Mouse (Mus musculus) lung, postnatal 0 days (tissue): ENCODE measurements around the gene Hoxa5.

Source experiments
- CTCF ChIP-seq: IDR thresholded peaks from 2 replicates; pipeline ENCODE4 v1.5.1; 2016; ENCODE audit warnings: antibody characterized with exemption, mild to moderate bottlenecking
- EP300 ChIP-seq: IDR thresholded peaks from 2 replicates; pipeline ENCODE4 v1.6.1; 2016; ENCODE audit warnings: antibody characterized with exemption, mild to moderate bottlenecking, control low read depth

DNA sequence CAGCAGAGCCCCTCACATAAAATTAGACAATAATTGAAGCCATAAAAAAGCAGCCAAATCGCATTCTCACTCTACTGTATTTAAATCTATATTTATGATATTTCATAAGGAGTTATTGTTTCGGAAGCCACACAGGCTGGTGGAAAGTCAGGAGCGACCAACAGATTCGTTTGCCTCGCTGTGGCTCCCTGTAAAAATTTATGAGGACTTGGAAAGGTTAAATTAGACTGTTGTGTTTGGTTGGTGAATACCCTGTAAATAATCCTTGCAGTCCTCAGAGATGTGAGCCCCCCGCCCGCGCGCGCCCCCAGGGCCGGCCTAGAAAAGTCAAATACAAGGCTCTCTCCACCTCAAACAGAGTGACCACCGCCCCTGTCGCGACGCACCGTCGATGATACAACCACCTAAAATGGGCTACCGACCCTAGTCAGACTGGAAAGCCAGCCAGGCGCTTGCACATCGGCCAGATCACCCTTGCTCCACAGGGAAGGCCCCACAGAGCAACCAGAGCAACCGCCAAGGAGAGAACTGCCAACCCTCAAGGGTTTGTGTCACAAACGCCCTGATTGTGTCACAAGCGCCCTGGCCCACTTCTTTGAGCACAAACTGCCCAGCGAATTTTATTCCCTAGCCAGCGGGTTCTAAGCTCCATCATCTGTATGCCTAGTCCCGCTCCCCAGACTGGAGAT lies 22.3 kb upstream of the Hoxa5 start:
- TF ChIP-seq CTCF (no peak), EP300 (no peak)
